Mouse (Mus musculus): Measurements from ENCODE around the gene Slc15a4. TPM values are rescaled to one million over a fixed set of nuclear protein-coding genes. Genes with fewer than 3 reads are reported as not detected.
A peak's percentile ranks its signal among the peaks of the same experiment; 100 is the strongest.

Slc15a4 gene
- polyA plus RNA-seq, 1 experiment from 2014 or later: 22.8 TPM

DNA sequence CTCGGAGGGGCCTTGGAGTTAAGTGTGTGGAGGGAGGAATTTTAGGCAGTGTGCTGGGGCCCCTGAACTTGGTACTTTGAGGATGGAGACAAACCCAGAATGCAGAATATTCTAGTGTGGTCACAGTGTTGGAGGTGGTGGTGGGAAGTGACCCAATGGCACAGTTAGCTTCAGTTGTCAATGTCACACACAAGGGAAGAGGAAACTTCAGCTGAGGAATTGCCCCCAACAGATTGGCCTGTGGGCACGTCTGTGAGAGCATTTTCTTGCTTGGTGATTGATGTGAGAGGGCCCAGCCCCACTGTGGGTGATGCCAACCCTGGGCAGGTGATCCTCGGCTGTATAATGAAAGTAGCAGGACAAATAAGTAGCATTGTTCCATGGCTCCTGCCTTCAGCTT lies 13.9 kb downstream of the Slc15a4 start:
- H3K9ac ChIP-seq: no peak overlapping the region
- no peaks in the 10 kb centered on the region for H3K27me3 ChIP-seq
- no peak overlapping the region for H3K27ac ChIP-seq
- 0 out of 2 replicates have a peak, but pooled peaks cover 4% of the 10 kb centered on the region for H3K9me3 ChIP-seq
- no peak overlapping the region for H3K4me3 ChIP-seq
- no peak overlapping the region for H3K4me2 ChIP-seq
- H3K36me3 ChIP-seq: no peaks in the 10 kb centered on the region
- peaks cover 25% of the 10 kb centered on the region for H3K4me1 ChIP-seq
- 63% methylated on average over 3 of the region's 3 CpGs for WGBS
- ATAC-seq (ENCODE audit: insufficient number of reproducible peaks, insufficient read depth, low FRiP score, low TSS enrichment, low read depth): no peak

- no peaks in the 10 kb centered on the region for H3K27me3 ChIP-seq
- WGBS: under 1% methylated on average over 90 of the region's 91 CpGs
- ATAC-seq (ENCODE audit: insufficient number of reproducible peaks, insufficient read depth, low FRiP score, low TSS enrichment, low read depth): peak; percentile 84
- no peaks in the 10 kb centered on the region for H3K36me3 ChIP-seq
- peak overlapping the region; percentile 97 for H3K4me3 ChIP-seq
- H3K9me3 ChIP-seq: 0 out of 2 replicates have a peak, but pooled peaks cover 4% of the 10 kb centered on the region
- peak overlapping the region; percentile 92 for H3K4me2 ChIP-seq
- H3K27ac ChIP-seq: peak overlapping the region; percentile 87
- peaks cover 29% of the 10 kb centered on the region for H3K4me1 ChIP-seq
- peak overlapping the region; percentile 99 for H3K9ac ChIP-seq
Observed at GRCm38 (mm10) chr5:127616884-127617635, 15.6 kb downstream of the Slc15a4 start.

- Histone ChIP-seq H3K27me3 (no peaks in the 10 kb centered on the region), H3K9me3 (0 out of 2 replicates have a peak, but pooled peaks cover 4% of the 10 kb centered on the region), H3K9ac (peak overlapping the region; percentile 99), H3K36me3 (no peaks in the 10 kb centered on the region), H3K4me3 (peak overlapping the region; percentile 97), H3K4me1 (peaks cover 37% of the 10 kb centered on the region), H3K4me2 (peak overlapping the region; percentile 92), H3K27ac (no peak overlapping the region)
- 12% methylated on average over 5 of the region's 5 CpGs for WGBS
- no peak for ATAC-seq (ENCODE audit: insufficient number of reproducible peaks, insufficient read depth, low FRiP score, low TSS enrichment, low read depth)
Observed at GRCm38 (mm10) chr5:127616151-127616550, 16.5 kb downstream of the Slc15a4 start.

- H3K27me3 ChIP-seq: no peaks in the 10 kb centered on the region
- H3K36me3 ChIP-seq: no peaks in the 10 kb centered on the region
- WGBS: 79% methylated on average over 3 of the region's 3 CpGs
- 0 out of 2 replicates have a peak, but pooled peaks cover 4% of the 10 kb centered on the region for H3K9me3 ChIP-seq
- H3K27ac ChIP-seq: no peak overlapping the region
- H3K9ac ChIP-seq: peak overlapping the region; percentile 99
- H3K4me2 ChIP-seq: peak overlapping the region; percentile 92
- H3K4me1 ChIP-seq: peaks cover 42% of the 10 kb centered on the region
- no peak for ATAC-seq (ENCODE audit: insufficient number of reproducible peaks, insufficient read depth, low FRiP score, low TSS enrichment, low read depth)
- H3K4me3 ChIP-seq: peak overlapping the region; percentile 97
Observed at GRCm38 (mm10) chr5:127615459-127615858, 17.2 kb downstream of the Slc15a4 start.

DNA sequence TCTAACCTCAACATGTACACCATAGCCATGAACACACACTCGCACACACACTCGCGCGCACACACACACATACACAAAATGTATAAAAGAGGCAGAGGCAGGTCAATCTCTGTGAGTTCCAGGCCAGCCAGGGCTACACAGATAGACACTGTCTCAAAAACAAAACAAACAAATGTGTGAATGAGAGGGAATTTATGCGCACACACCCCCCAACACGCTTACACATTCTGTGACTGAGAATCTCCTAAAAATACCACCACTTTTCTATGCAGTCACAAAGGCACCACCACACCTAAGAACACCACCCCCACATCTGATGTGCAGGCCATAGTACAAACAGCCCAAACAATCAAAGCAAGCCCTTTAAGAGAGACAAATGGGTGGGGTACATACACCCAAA lies 20.3 kb downstream of the Slc15a4 start:
- no peak overlapping the region for H3K27ac ChIP-seq
- 99% methylated on average over 6 of the region's 6 CpGs for WGBS

GRCm38 (mm10) chr5:127611881-127612280 lies 20.8 kb downstream of the Slc15a4 start:
- Histone ChIP-seq H3K27me3 (no peaks in the 10 kb centered on the region), H3K4me3 (no peak overlapping the region), H3K9ac (no peak overlapping the region), H3K9me3 (no peaks in the 10 kb centered on the region), H3K4me2 (no peak overlapping the region), H3K4me1 (peaks cover 42% of the 10 kb centered on the region), H3K36me3 (peaks cover 22% of the 10 kb centered on the region), H3K27ac (no peak overlapping the region)
- 78% methylated on average over 1 of the region's 1 CpGs for WGBS
- no peak for ATAC-seq (ENCODE audit: insufficient number of reproducible peaks, insufficient read depth, low FRiP score, low TSS enrichment, low read depth)

More for the DNA sequence above, 20.3 kb downstream of the Slc15a4 start:
- Histone ChIP-seq H3K4me1 (peaks cover 42% of the 10 kb centered on the region), H3K36me3 (peaks cover 17% of the 10 kb centered on the region), H3K9me3 (no peaks in the 10 kb centered on the region), H3K9ac (no peak overlapping the region), H3K4me2 (no peak overlapping the region), H3K4me3 (no peak overlapping the region), H3K27me3 (no peaks in the 10 kb centered on the region)
- ATAC-seq (ENCODE audit: insufficient number of reproducible peaks, insufficient read depth, low FRiP score, low TSS enrichment, low read depth): no peak

- Histone ChIP-seq H3K9ac (no peak overlapping the region), H3K27me3 (no peaks in the 10 kb centered on the region), H3K36me3 (peaks cover 31% of the 10 kb centered on the region), H3K4me1 (peaks cover 37% of the 10 kb centered on the region), H3K4me2 (no peak overlapping the region), H3K9me3 (no peaks in the 10 kb centered on the region), H3K27ac (no peak overlapping the region; the same call in 1 of the 2 replicates), H3K4me3 (no peak overlapping the region)
- WGBS: 72% methylated on average over 6 of the region's 6 CpGs
- no peak for ATAC-seq (ENCODE audit: insufficient number of reproducible peaks, insufficient read depth, low FRiP score, low TSS enrichment, low read depth)
Observed at GRCm38 (mm10) chr5:127610787-127611509, 21.7 kb downstream of the Slc15a4 start.

GRCm38 (mm10) chr5:127609191-127609714 lies 23.4 kb downstream of the Slc15a4 start:
- 83% methylated on average over 7 of the region's 7 CpGs for WGBS
- Histone ChIP-seq H3K4me1 (peaks cover 21% of the 10 kb centered on the region), H3K36me3 (peaks cover 45% of the 10 kb centered on the region), H3K4me3 (no peak overlapping the region), H3K27ac (no peak overlapping the region), H3K9ac (0 out of 2 replicates have a peak overlapping the region, but pooled peaks have one; percentile 21), H3K4me2 (no peak overlapping the region), H3K27me3 (no peaks in the 10 kb centered on the region), H3K9me3 (no peaks in the 10 kb centered on the region)
- ATAC-seq (ENCODE audit: insufficient number of reproducible peaks, insufficient read depth, low FRiP score, low TSS enrichment, low read depth): no peak

- Histone ChIP-seq H3K4me3 (no peak overlapping the region), H3K9ac (no peak overlapping the region), H3K9me3 (no peaks in the 10 kb centered on the region), H3K4me2 (no peak overlapping the region), H3K4me1 (peaks cover 16% of the 10 kb centered on the region; the same call in 1 of the 2 replicates), H3K36me3 (peaks cover 62% of the 10 kb centered on the region), H3K27ac (no peak overlapping the region), H3K27me3 (no peaks in the 10 kb centered on the region)
- ATAC-seq (ENCODE audit: insufficient number of reproducible peaks, insufficient read depth, low FRiP score, low TSS enrichment, low read depth): no peak
- WGBS: 91% methylated on average over 2 of the region's 2 CpGs
Observed at GRCm38 (mm10) chr5:127607507-127607906, 25.2 kb downstream of the Slc15a4 start.

DNA sequence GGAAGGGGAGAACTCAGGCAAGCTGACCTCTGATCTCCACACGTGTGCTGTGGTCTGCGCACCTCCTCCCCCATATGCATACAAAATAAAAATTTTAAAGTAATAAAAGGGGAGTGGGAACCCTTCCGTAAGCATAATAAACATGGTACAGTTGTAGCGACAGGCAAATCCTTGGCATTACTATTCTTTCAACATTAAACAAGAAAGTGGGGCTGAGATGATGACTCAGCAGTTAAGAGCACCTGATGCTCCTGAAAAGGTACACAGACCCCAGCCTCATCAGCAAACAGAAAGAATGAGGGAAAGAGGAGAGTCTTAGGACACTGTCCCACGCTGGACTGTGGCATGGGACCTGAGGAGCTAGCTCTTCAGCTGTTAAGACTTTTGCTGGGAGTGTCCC lies 29.7 kb downstream of the Slc15a4 start:
- H3K36me3 ChIP-seq: peaks cover 95% of the 10 kb centered on the region
- 89% methylated on average over 5 of the region's 5 CpGs for WGBS

DNA sequence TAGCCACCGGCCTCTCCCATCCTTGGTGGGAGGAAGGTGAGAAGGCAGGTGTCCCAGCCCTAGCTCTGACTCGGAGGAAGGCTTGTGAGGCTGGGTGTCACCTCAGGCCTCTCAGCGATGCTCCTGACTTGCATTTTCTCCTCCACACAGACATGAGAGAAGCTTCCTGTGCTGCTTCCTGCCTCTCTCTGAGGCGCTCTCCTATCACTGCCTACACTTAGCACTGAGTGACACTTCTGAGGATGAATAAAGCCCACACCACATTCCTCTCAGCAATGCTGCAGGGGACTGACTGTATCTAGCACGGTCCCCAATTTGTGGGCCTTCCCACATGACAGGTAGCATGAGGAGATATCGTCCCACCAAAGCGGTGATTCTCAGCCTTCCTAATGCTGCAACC lies 35.8 kb downstream of the Slc15a4 start:
- 89% methylated on average over 7 of the region's 7 CpGs for WGBS
- no peak for ATAC-seq (ENCODE audit: insufficient number of reproducible peaks, insufficient read depth, low FRiP score, low TSS enrichment, low read depth)
- no peaks in the 10 kb centered on the region for H3K27me3 ChIP-seq
- no peak overlapping the region for H3K4me2 ChIP-seq
- no peak overlapping the region for H3K9ac ChIP-seq
- H3K27ac ChIP-seq: no peak overlapping the region
- H3K4me1 ChIP-seq: no peaks in the 10 kb centered on the region
- H3K4me3 ChIP-seq: no peak overlapping the region
- peaks cover 95% of the 10 kb centered on the region for H3K36me3 ChIP-seq
- H3K9me3 ChIP-seq: no peaks in the 10 kb centered on the region

More for the DNA sequence above, 29.7 kb downstream of the Slc15a4 start:
- Histone ChIP-seq H3K4me3 (no peak overlapping the region), H3K9me3 (no peaks in the 10 kb centered on the region), H3K27me3 (no peaks in the 10 kb centered on the region), H3K9ac (no peak overlapping the region), H3K27ac (no peak overlapping the region), H3K4me2 (no peak overlapping the region), H3K4me1 (no peaks in the 10 kb centered on the region)
- ATAC-seq (ENCODE audit: insufficient number of reproducible peaks, insufficient read depth, low FRiP score, low TSS enrichment, low read depth): no peak

Data from embryonic facial prominence, embryonic 13.5 days (tissue).